Mouse (Mus musculus) lung, adult 10 weeks (tissue): ENCODE data around the gene Igf2bp2. TPM values are rescaled to one million over a fixed set of nuclear protein-coding genes. Genes with fewer than 3 reads are reported as not detected.

Source experiments
- polyA plus RNA-seq: library from polyadenylated mRNA; stranded (reverse); fragments of 350-450 nt; fragmentation: Illumina TruSeq; extraction: RNeasy Lipid Tissue Mini Kit (QIAGEN cat#74804); gene quantifications from one replicate; pipeline ENCODE4 v1.2.3, GENCODE M21; 2014; ENCODE audit warnings: low read depth, low replicate concordance; ENCODE audit not compliant: insufficient read depth

Gene Igf2bp2
- 4.4 TPM for polyA plus RNA-seq

DNA sequence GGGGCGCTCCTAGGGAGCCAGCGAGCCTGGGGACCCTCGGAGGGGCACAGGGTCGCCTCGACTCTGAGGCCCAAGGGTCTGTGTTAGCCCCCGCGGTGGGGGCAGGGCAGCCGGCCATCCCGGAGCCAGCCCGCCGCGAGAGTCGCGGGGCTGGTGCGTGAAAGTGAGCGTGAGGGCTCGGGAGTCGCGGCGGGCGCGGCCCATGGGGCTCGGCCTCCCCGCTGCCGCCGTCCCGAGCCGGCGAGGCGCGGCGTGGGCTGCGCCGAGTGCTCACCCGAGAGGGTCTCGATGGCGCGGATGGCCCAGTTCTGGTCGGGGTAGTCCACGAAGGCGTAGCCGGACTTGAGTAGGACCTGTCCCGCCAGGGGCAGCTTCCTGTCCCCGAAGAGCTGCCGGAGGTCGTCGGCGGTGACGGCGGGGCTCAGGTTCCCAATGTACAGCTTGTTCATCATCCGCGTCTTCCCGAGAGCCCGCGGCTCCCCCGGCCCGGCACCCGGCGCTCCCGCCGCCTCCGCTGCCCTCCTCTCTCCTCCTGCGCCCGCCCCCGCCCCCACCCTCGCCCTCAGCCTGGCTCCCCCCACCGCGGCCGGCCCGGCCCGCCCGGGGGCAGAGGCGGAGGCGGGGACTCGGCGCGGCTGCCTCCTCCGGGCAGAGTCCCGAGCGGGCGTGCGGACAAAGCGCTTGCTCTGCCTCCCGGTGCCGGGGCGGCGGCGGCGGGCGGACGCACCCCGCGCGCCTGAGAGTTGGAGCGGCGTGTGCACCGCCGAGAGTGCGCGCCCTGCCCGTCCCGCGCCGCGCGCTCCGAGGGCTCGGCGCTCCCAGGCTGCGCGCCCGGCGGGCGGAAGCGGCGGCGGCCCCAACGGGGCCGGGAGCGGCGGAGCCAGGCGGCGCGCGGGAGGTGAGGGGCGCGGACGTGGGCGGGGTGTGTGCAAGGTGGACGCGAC is at the start of gene Igf2bp2:
Gene Igf2bp2 (minus strand): TSS at position 788 of the 944 bp plus-strand sequence.

GRCm38 (mm10) chr16:22009099-22009584 is 154.0 kb downstream of the Igf2bp2 start, which contains the start of gene Senp2:
TSS of gene Senp2 (plus strand) at chr16:22009484.

Other genes with a start within 250 kb of the Igf2bp2 start
- gene Tmem41a, start 215.7 kb downstream of the Igf2bp2 start, polyA plus RNA-seq, result 18.1 TPM
- gene Liph, start 167.6 kb downstream of the Igf2bp2 start, polyA plus RNA-seq, result 15.9 TPM
- 23.0 TPM for gene Senp2, start 153.8 kb downstream of the Igf2bp2 start, polyA plus RNA-seq
- 73.2 TPM for gene Tra2b, start 102.7 kb upstream of the Igf2bp2 start, polyA plus RNA-seq